Mouse (Mus musculus): ENCODE measurements at regions not wholly inside any gene's neighbourhood (a gene's known extent, or its start where the extent isn't known, plus 50 kb on each side); places are given as distances from the start of the nearest gene placed in this dataset.

GRCm38 (mm10) chr4:62823555-62824250 lies 141.7 kb upstream of the Zfp618 start:
- WGBS: 54% methylated on average over 9 of the region's 9 CpGs
- no peak overlapping the region for H3K27ac ChIP-seq (ENCODE audit: low read length)
- H3K27me3 ChIP-seq (ENCODE audit: control insufficient read depth, insufficient read depth, low read length): no peaks in the 10 kb centered on the region
- no peak for ATAC-seq (replicated peaks; ENCODE audit: extremely low read depth, insufficient read depth, low FRiP score)
- H3K9ac ChIP-seq (ENCODE audit: low read length): no peak overlapping the region
- no peaks in the 10 kb centered on the region for H3K9me3 ChIP-seq (replicated peaks; ENCODE audit: control insufficient read depth, low read length)
- H3K4me1 ChIP-seq (ENCODE audit: control insufficient read depth, insufficient read depth, low read length): no peaks in the 10 kb centered on the region
- no peaks in the 10 kb centered on the region for H3K36me3 ChIP-seq (ENCODE audit: control insufficient read depth, insufficient read depth)
- H3K4me3 ChIP-seq (ENCODE audit: low read length): no peak overlapping the region
- no peak overlapping the region for H3K4me2 ChIP-seq (ENCODE audit: low read depth, low read length)

- no peak overlapping the region for H3K27ac ChIP-seq (ENCODE audit: low read length)
- no peaks in the 10 kb centered on the region for H3K4me1 ChIP-seq (ENCODE audit: control insufficient read depth, insufficient read depth, low read length)
- WGBS: 83% methylated on average over 10 of the region's 10 CpGs
- no peak overlapping the region for H3K4me3 ChIP-seq (ENCODE audit: low read length)
- no peak for ATAC-seq (replicated peaks; ENCODE audit: extremely low read depth, insufficient read depth, low FRiP score)
- H3K4me2 ChIP-seq (ENCODE audit: low read depth, low read length): no peak overlapping the region
- no peak overlapping the region for H3K9ac ChIP-seq (ENCODE audit: low read length)
- H3K27me3 ChIP-seq (ENCODE audit: control insufficient read depth, insufficient read depth, low read length): no peaks in the 10 kb centered on the region
- no peaks in the 10 kb centered on the region for H3K9me3 ChIP-seq (replicated peaks; ENCODE audit: control insufficient read depth, low read length)
- no peaks in the 10 kb centered on the region for H3K36me3 ChIP-seq (ENCODE audit: control insufficient read depth, insufficient read depth)
Measured at GRCm38 (mm10) chr4:62824581-62824980, 140.8 kb upstream of the Zfp618 start.

- ATAC-seq (replicated peaks; ENCODE audit: extremely low read depth, insufficient read depth, low FRiP score): no peak
- H3K4me2 ChIP-seq (ENCODE audit: low read depth, low read length): no peak overlapping the region
- WGBS: 50% methylated on average over 5 of the region's 5 CpGs
- H3K27ac ChIP-seq (ENCODE audit: low read length): no peak overlapping the region
- no peaks in the 10 kb centered on the region for H3K4me1 ChIP-seq (ENCODE audit: control insufficient read depth, insufficient read depth, low read length)
- H3K9me3 ChIP-seq (replicated peaks; ENCODE audit: control insufficient read depth, low read length): no peaks in the 10 kb centered on the region
- no peaks in the 10 kb centered on the region for H3K27me3 ChIP-seq (ENCODE audit: control insufficient read depth, insufficient read depth, low read length)
- no peak overlapping the region for H3K9ac ChIP-seq (ENCODE audit: low read length)
- no peak overlapping the region for H3K4me3 ChIP-seq (ENCODE audit: low read length)
- H3K36me3 ChIP-seq (ENCODE audit: control insufficient read depth, insufficient read depth): no peaks in the 10 kb centered on the region
Measured at GRCm38 (mm10) chr4:62825256-62825655, 140.1 kb upstream of the Zfp618 start.

GRCm38 (mm10) chr4:62828963-62829362 lies 136.4 kb upstream of the Zfp618 start:
- 44% methylated on average over 7 of the region's 7 CpGs for WGBS
- peak; percentile 69 for ATAC-seq (replicated peaks; ENCODE audit: extremely low read depth, insufficient read depth, low FRiP score)
- no peaks in the 10 kb centered on the region for H3K36me3 ChIP-seq (ENCODE audit: control insufficient read depth, insufficient read depth)
- H3K4me1 ChIP-seq (ENCODE audit: control insufficient read depth, insufficient read depth, low read length): peaks cover 2% of the 10 kb centered on the region; the same call in 1 of the 2 replicates
- no peak overlapping the region for H3K4me3 ChIP-seq (ENCODE audit: low read length)
- H3K27ac ChIP-seq (ENCODE audit: low read length): no peak overlapping the region
- no peak overlapping the region for H3K9ac ChIP-seq (ENCODE audit: low read length)
- H3K4me2 ChIP-seq (ENCODE audit: low read depth, low read length): no peak overlapping the region
- no peaks in the 10 kb centered on the region for H3K9me3 ChIP-seq (replicated peaks; ENCODE audit: control insufficient read depth, low read length)
- H3K27me3 ChIP-seq (ENCODE audit: control insufficient read depth, insufficient read depth, low read length): no peaks in the 10 kb centered on the region

- H3K36me3 ChIP-seq (ENCODE audit: control insufficient read depth, insufficient read depth): no peaks in the 10 kb centered on the region
- no peak overlapping the region for H3K4me3 ChIP-seq (ENCODE audit: low read length)
- no peaks in the 10 kb centered on the region for H3K9me3 ChIP-seq (replicated peaks; ENCODE audit: control insufficient read depth, low read length)
- no peak; the same call in 1 of the 2 replicates for ATAC-seq (replicated peaks; ENCODE audit: extremely low read depth, insufficient read depth, low FRiP score)
- no peak overlapping the region for H3K27ac ChIP-seq (ENCODE audit: low read length)
- no peak overlapping the region for H3K4me2 ChIP-seq (ENCODE audit: low read depth, low read length)
- 7% methylated on average over 7 of the region's 7 CpGs for WGBS
- no peak overlapping the region for H3K9ac ChIP-seq (ENCODE audit: low read length)
- H3K4me1 ChIP-seq (ENCODE audit: control insufficient read depth, insufficient read depth, low read length): peaks cover 2% of the 10 kb centered on the region; the same call in 1 of the 2 replicates
- H3K27me3 ChIP-seq (ENCODE audit: control insufficient read depth, insufficient read depth, low read length): no peaks in the 10 kb centered on the region
Measured at GRCm38 (mm10) chr4:62833944-62834343, 131.4 kb upstream of the Zfp618 start.

GRCm38 (mm10) chr4:62836875-62837274 lies 128.5 kb upstream of the Zfp618 start:
- no peak for ATAC-seq (replicated peaks; ENCODE audit: extremely low read depth, insufficient read depth, low FRiP score)
- H3K4me3 ChIP-seq (ENCODE audit: low read length): no peak overlapping the region
- 51% methylated on average over 6 of the region's 6 CpGs for WGBS

GRCm38 (mm10) chr4:62850526-62850925 lies 114.8 kb upstream of the Zfp618 start:
- no peak overlapping the region for H3K4me2 ChIP-seq (ENCODE audit: low read depth, low read length)
- no peaks in the 10 kb centered on the region for H3K27me3 ChIP-seq (ENCODE audit: control insufficient read depth, insufficient read depth, low read length)
- ATAC-seq (replicated peaks; ENCODE audit: extremely low read depth, insufficient read depth, low FRiP score): no peak
- 58% methylated on average over 5 of the region's 5 CpGs for WGBS
- H3K27ac ChIP-seq (ENCODE audit: low read length): no peak overlapping the region
- H3K36me3 ChIP-seq (ENCODE audit: control insufficient read depth, insufficient read depth): no peaks in the 10 kb centered on the region
- H3K9ac ChIP-seq (ENCODE audit: low read length): no peak overlapping the region
- H3K4me1 ChIP-seq (ENCODE audit: control insufficient read depth, insufficient read depth, low read length): no peaks in the 10 kb centered on the region
- H3K9me3 ChIP-seq (replicated peaks; ENCODE audit: control insufficient read depth, low read length): no peaks in the 10 kb centered on the region
- no peak overlapping the region for H3K4me3 ChIP-seq (ENCODE audit: low read length)

More at GRCm38 (mm10) chr4:62836875-62837274, 128.5 kb upstream of the Zfp618 start:
- Histone ChIP-seq H3K27me3 (ENCODE audit: control insufficient read depth, insufficient read depth, low read length) (no peaks in the 10 kb centered on the region), H3K9ac (ENCODE audit: low read length) (no peak overlapping the region), H3K27ac (ENCODE audit: low read length) (no peak overlapping the region), H3K36me3 (ENCODE audit: control insufficient read depth, insufficient read depth) (no peaks in the 10 kb centered on the region), H3K4me2 (ENCODE audit: low read depth, low read length) (no peak overlapping the region), H3K4me1 (ENCODE audit: control insufficient read depth, insufficient read depth, low read length) (peaks cover 2% of the 10 kb centered on the region; the same call in 1 of the 2 replicates), H3K9me3 (replicated peaks; ENCODE audit: control insufficient read depth, low read length) (no peaks in the 10 kb centered on the region)

DNA sequence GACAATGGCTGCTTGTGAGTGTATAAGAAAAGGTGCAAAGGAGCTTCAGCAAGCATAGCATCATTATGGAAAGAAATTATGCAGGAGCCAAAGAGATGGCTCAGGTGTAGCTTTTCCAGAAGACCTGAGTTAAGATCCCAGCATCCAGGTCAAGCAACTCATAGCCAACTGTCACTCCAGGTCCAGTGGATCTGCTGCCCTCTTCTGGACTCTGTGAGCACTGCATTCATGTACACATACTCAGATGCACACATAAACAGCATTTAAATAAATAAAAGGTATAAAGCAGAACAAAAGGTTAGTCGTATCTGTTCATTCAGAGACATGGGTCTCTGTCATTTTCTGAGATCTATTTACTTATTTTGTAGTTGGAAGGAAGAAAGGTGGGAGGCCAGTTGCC lies 112.0 kb upstream of the Zfp618 start:
- no peaks in the 10 kb centered on the region for H3K36me3 ChIP-seq (ENCODE audit: control insufficient read depth, insufficient read depth)
- H3K4me1 ChIP-seq (ENCODE audit: control insufficient read depth, insufficient read depth, low read length): peaks cover 2% of the 10 kb centered on the region; the same call in 1 of the 2 replicates
- no peak overlapping the region for H3K4me3 ChIP-seq (ENCODE audit: low read length)
- no peak overlapping the region for H3K9ac ChIP-seq (ENCODE audit: low read length)
- H3K27ac ChIP-seq (ENCODE audit: low read length): no peak overlapping the region
- no peak overlapping the region for H3K4me2 ChIP-seq (ENCODE audit: low read depth, low read length)
- no peaks in the 10 kb centered on the region for H3K27me3 ChIP-seq (ENCODE audit: control insufficient read depth, insufficient read depth, low read length)
- ATAC-seq (replicated peaks; ENCODE audit: extremely low read depth, insufficient read depth, low FRiP score): no peak
- H3K9me3 ChIP-seq (replicated peaks; ENCODE audit: control insufficient read depth, low read length): no peaks in the 10 kb centered on the region
- 95% methylated on average over 1 of the region's 1 CpGs for WGBS

- Histone ChIP-seq H3K36me3 (ENCODE audit: control insufficient read depth, insufficient read depth) (no peaks in the 10 kb centered on the region), H3K9me3 (replicated peaks; ENCODE audit: control insufficient read depth, low read length) (no peaks in the 10 kb centered on the region), H3K9ac (ENCODE audit: low read length) (no peak overlapping the region), H3K27ac (ENCODE audit: low read length) (no peak overlapping the region), H3K4me1 (ENCODE audit: control insufficient read depth, insufficient read depth, low read length) (peaks cover 2% of the 10 kb centered on the region; the same call in 1 of the 2 replicates), H3K4me2 (ENCODE audit: low read depth, low read length) (no peak overlapping the region), H3K27me3 (ENCODE audit: control insufficient read depth, insufficient read depth, low read length) (no peaks in the 10 kb centered on the region), H3K4me3 (ENCODE audit: low read length) (no peak overlapping the region)
- 88% methylated on average over 3 of the region's 3 CpGs for WGBS
- no peak for ATAC-seq (replicated peaks; ENCODE audit: extremely low read depth, insufficient read depth, low FRiP score)
Measured at GRCm38 (mm10) chr4:62856406-62856805, 109.0 kb upstream of the Zfp618 start.

Data from heart, embryonic 16.5 days (tissue).